Mouse (Mus musculus): ENCODE data around the gene Nipsnap2. TPM values are rescaled to one million over a fixed set of nuclear protein-coding genes. Genes with fewer than 3 reads are reported as not detected.
"Not testable (repeated sequence)": the region's sequence is repeated elsewhere in the genome, so short reads cannot be mapped to it uniquely, and the experiment has no call there.

Gene Nipsnap2
- polyA plus RNA-seq, 1 experiment from 2014 or later, result 84.1 TPM

- WGBS, result 15% methylated on average over 11 of the region's 11 CpGs
- peak overlapping the region; percentile 96 for H3K9ac ChIP-seq (replicated peaks)
- no peaks in the 10 kb centered on the region for H3K27me3 ChIP-seq
- H3K4me3 ChIP-seq (replicated peaks), result peak overlapping the region; percentile 96
- no peak for ATAC-seq
- H3K4me2 ChIP-seq (replicated peaks), result peak overlapping the region; percentile 91
- H3K27ac ChIP-seq, result peak overlapping the region; percentile 85
- H3K4me1 ChIP-seq (replicated peaks), result peaks cover 30% of the 10 kb centered on the region
- peaks cover 41% of the 10 kb centered on the region for H3K36me3 ChIP-seq
- H3K9me3 ChIP-seq, result no peaks in the 10 kb centered on the region
Observed at GRCm38 (mm10) chr5:129787818-129788593, 63.1 kb downstream of the Nipsnap2 start.

- H3K9me3 ChIP-seq; ATAC-seq; H3K27ac ChIP-seq; H3K4me2 ChIP-seq (replicated peaks); H3K4me3 ChIP-seq (replicated peaks); H3K9ac ChIP-seq (replicated peaks); H3K27me3 ChIP-seq: not testable (repeated sequence)
- 96% methylated on average over 8 of the region's 8 CpGs for WGBS
- Histone ChIP-seq H3K4me1 (replicated peaks) (peaks cover 28% of the 10 kb centered on the region), H3K36me3 (peaks cover 56% of the 10 kb centered on the region)
Observed at GRCm38 (mm10) chr5:129790591-129790990, 65.7 kb downstream of the Nipsnap2 start.

Other genes with a start within 250 kb of the Nipsnap2 start
- 49.2 and 57.7 TPM in 2 replicates for gene Sfswap, start 223.8 kb upstream of the Nipsnap2 start, polyA plus RNA-seq (2015; fragmentation: Nextera tagmentation; extraction: Ambion mirVana)
- 9.3 and 9.6 TPM in 2 replicates for gene Mmp17, start 140.9 kb upstream of the Nipsnap2 start, polyA plus RNA-seq (2015; fragmentation: Nextera tagmentation; extraction: Ambion mirVana)
- gene Zfp11, start 55.0 kb upstream of the Nipsnap2 start, polyA plus RNA-seq (2015; fragmentation: Nextera tagmentation; extraction: Ambion mirVana), result 8.7 and 8.9 TPM in 2 replicates
- gene Sept14, start 16.6 kb upstream of the Nipsnap2 start, polyA plus RNA-seq (2015; fragmentation: Nextera tagmentation; extraction: Ambion mirVana), result not detected in 2 replicates
- gene Mrps17, start 9.6 kb upstream of the Nipsnap2 start, polyA plus RNA-seq (2015; fragmentation: Nextera tagmentation; extraction: Ambion mirVana), result 189 TPM in 2 replicates
- gene Psph, start 62.4 kb downstream of the Nipsnap2 start, polyA plus RNA-seq (2015; fragmentation: Nextera tagmentation; extraction: Ambion mirVana), result 35.7 and 37.4 TPM in 2 replicates
- 33.2 and 37.2 TPM in 2 replicates for gene Sumf2, start 121.9 kb downstream of the Nipsnap2 start, polyA plus RNA-seq (2015; fragmentation: Nextera tagmentation; extraction: Ambion mirVana)
- 897 and 927 TPM in 2 replicates for gene Chchd2, start 162.4 kb downstream of the Nipsnap2 start, polyA plus RNA-seq (2015; fragmentation: Nextera tagmentation; extraction: Ambion mirVana)
- gene Zbed5, start 170.7 kb downstream of the Nipsnap2 start, polyA plus RNA-seq (2015; fragmentation: Nextera tagmentation; extraction: Ambion mirVana), result 14.7 and 16.4 TPM in 2 replicates
- gene Phkg1, start 173.5 kb downstream of the Nipsnap2 start, polyA plus RNA-seq (2015; fragmentation: Nextera tagmentation; extraction: Ambion mirVana), result 0.46 and 0.81 TPM in 2 replicates
- 6.3 and 7.2 TPM in 2 replicates for gene Nupr1l, start 183.5 kb downstream of the Nipsnap2 start, polyA plus RNA-seq (2015; fragmentation: Nextera tagmentation; extraction: Ambion mirVana)
- 26.7 and 31.1 TPM in 2 replicates for gene Vkorc1l1, start 216.9 kb downstream of the Nipsnap2 start, polyA plus RNA-seq (2015; fragmentation: Nextera tagmentation; extraction: Ambion mirVana)

Measured in midbrain, embryonic 13.5 days (tissue).